Mouse (Mus musculus) MEL (cell line): Measurements from ENCODE around the gene Spag4. TPM values are rescaled to one million over a fixed set of nuclear protein-coding genes. Genes with fewer than 3 reads are reported as not detected.

Experiments
- DNase-seq: peaks from one replicate; pipeline ENCODE4 v3.0.0; 2011; ENCODE audit warnings: low read depth, low spot score
- H3K27ac ChIP-seq: 2 replicates; pipeline ENCODE4 v1.5.1; 2012; ENCODE audit warnings: low read depth, mild to moderate bottlenecking, control low read depth, low read length, moderate library complexity; ENCODE audit not compliant: control insufficient read depth
- H3K27me3 ChIP-seq, 2 experiments: fragments of 150-350 bp in 1 of 2; sonication (generic) in 1 of 2; 2 replicates each; pipeline ENCODE4 v1.6.1; 2012; ENCODE audit warnings: low read length in 2 of 2, mild to moderate bottlenecking in 2 of 2, improper control_type of control experiment in 1 of 2, moderate library complexity in 1 of 2; ENCODE audit not compliant: insufficient read depth in 2 of 2, control insufficient read depth in 1 of 2
- H3K36me3 ChIP-seq, 2 experiments: 2 replicates each; pipeline ENCODE4 v1.6.1; 2012 to 2014; ENCODE audit warnings: low read length in 2 of 2, improper control_type of control experiment in 1 of 2, inconsistent platforms in 1 of 2, mild to moderate bottlenecking in 1 of 2; ENCODE audit not compliant: insufficient read depth in 2 of 2, control insufficient read depth in 1 of 2
- H3K4me1 ChIP-seq, 2 experiments: fragments of 150-350 bp in 1 of 2; sonication (generic) in 1 of 2; 2 replicates each; pipeline ENCODE4 v1.6.1; 2012; ENCODE audit warnings: low read length in 2 of 2, improper control_type of control experiment in 1 of 2, mild to moderate bottlenecking in 1 of 2; ENCODE audit not compliant: insufficient read depth in 2 of 2, control insufficient read depth in 1 of 2
- H3K4me3 ChIP-seq, 2 experiments: fragments of 150-350 bp in 1 of 2; sonication (generic) in 1 of 2; 2 replicates each; pipeline ENCODE4 v1.5.1; 2012; ENCODE audit warnings: low read depth in 2 of 2, low read length in 2 of 2, mild to moderate bottlenecking in 2 of 2, moderate library complexity in 2 of 2, control low read depth in 1 of 2, improper control_type of control experiment in 1 of 2; ENCODE audit not compliant: control insufficient read depth in 1 of 2, insufficient read depth in 1 of 2
- H3K79me2 ChIP-seq: 2 replicates; pipeline ENCODE4 v1.6.1; 2012; ENCODE audit warnings: mild to moderate bottlenecking, low read length, moderate library complexity; ENCODE audit not compliant: control insufficient read depth, poor library complexity, insufficient read depth
- H3K9ac ChIP-seq: 2 replicates; pipeline ENCODE4 v1.6.1; 2012; ENCODE audit warnings: low read depth, mild to moderate bottlenecking, control low read depth, low read length, moderate library complexity; ENCODE audit not compliant: control insufficient read depth, poor library complexity, severe bottlenecking
- H3K9me3 ChIP-seq: fragments of 150-350 bp; sonication (generic); replicated peaks from 2 replicates; pipeline ENCODE4 v1.6.1; 2012; ENCODE audit warnings: mild to moderate bottlenecking, low read length, improper control_type of control experiment, moderate library complexity; ENCODE audit not compliant: insufficient read depth
- CHD2 ChIP-seq: IDR thresholded peaks from 2 replicates; pipeline ENCODE4 v1.6.1; 2011; ENCODE audit warnings: low read length, improper control_type of control experiment
- CTCF ChIP-seq, 3 experiments: IDR thresholded peaks in 2 of 3; conservative IDR thresholded peaks in 1 of 3; 2 replicates each; pipeline ENCODE4 v1.5.1; 2011 to 2012; ENCODE audit warnings: low read length in 3 of 3, low read depth in 2 of 3, mild to moderate bottlenecking in 2 of 3, improper control_type of control experiment in 1 of 3, inconsistent platforms in 1 of 3, mixed read lengths in 1 of 3, moderate library complexity in 1 of 3; ENCODE audit not compliant: control insufficient read depth in 1 of 3, insufficient read depth in 1 of 3, poor library complexity in 1 of 3, severe bottlenecking in 1 of 3
- E2F4 ChIP-seq: IDR thresholded peaks from 2 replicates; pipeline ENCODE4 v1.6.1; 2011; ENCODE audit warnings: low read depth, low read length, improper control_type of control experiment, borderline replicate concordance
- ELF1 ChIP-seq: IDR thresholded peaks from 2 replicates; pipeline ENCODE4 v1.6.1; 2014; ENCODE audit warnings: low read depth, mild to moderate bottlenecking, inconsistent platforms, low read length, improper control_type of control experiment, moderate library complexity
- ETS1 ChIP-seq: IDR thresholded peaks from 2 replicates; pipeline ENCODE4 v1.6.1; 2012; ENCODE audit warnings: low read depth, mild to moderate bottlenecking, inconsistent platforms, low read length, improper control_type of control experiment, moderate library complexity
- GABPA ChIP-seq: IDR thresholded peaks from 2 replicates; pipeline ENCODE4 v1.6.1; 2012; ENCODE audit warnings: low read depth, mild to moderate bottlenecking, inconsistent platforms, low read length, improper control_type of control experiment, moderate library complexity
- GATA1 ChIP-seq: IDR thresholded peaks from 2 replicates; pipeline ENCODE4 v1.6.1; 2011; ENCODE audit warnings: low read depth, low read length, improper control_type of control experiment
- HCFC1 ChIP-seq: IDR thresholded peaks from 2 replicates; pipeline ENCODE4 v1.6.1; 2012; ENCODE audit warnings: low read depth, mild to moderate bottlenecking, inconsistent platforms, low read length, improper control_type of control experiment, moderate library complexity
- KAT2A ChIP-seq: conservative IDR thresholded peaks from 2 replicates; pipeline ENCODE4 v1.6.1; 2012; ENCODE audit warnings: low read depth, low read length, improper control_type of control experiment, inconsistent platforms
- MAX ChIP-seq: IDR thresholded peaks from 2 replicates; pipeline ENCODE4 v1.6.1; 2011; ENCODE audit warnings: low read length, improper control_type of control experiment
- MAZ ChIP-seq: IDR thresholded peaks from 2 replicates; pipeline ENCODE4 v1.6.1; 2012; ENCODE audit warnings: low read depth, mild to moderate bottlenecking, inconsistent platforms, low read length, improper control_type of control experiment
- MEF2A ChIP-seq: IDR thresholded peaks from 2 replicates; pipeline ENCODE4 v1.6.1; 2014; ENCODE audit warnings: low read depth, mild to moderate bottlenecking, inconsistent platforms, low read length, improper control_type of control experiment; ENCODE audit not compliant: poor library complexity, insufficient replicate concordance, severe bottlenecking; ENCODE audit errors: extremely low read depth
- MXI1 ChIP-seq: IDR thresholded peaks from 2 replicates; pipeline ENCODE4 v1.6.1; 2011; ENCODE audit warnings: mild to moderate bottlenecking, low read depth, low read length, improper control_type of control experiment
- NELFE ChIP-seq: IDR thresholded peaks from 2 replicates; pipeline ENCODE4 v1.6.1; 2011; ENCODE audit warnings: low read depth, low read length, improper control_type of control experiment
- POLR2AphosphoS2 ChIP-seq: IDR thresholded peaks from 2 replicates; pipeline ENCODE4 v1.6.1; 2011; ENCODE audit warnings: low read length, improper control_type of control experiment
- POLR2AphosphoS5 ChIP-seq: IDR thresholded peaks from 2 replicates; pipeline ENCODE4 v1.6.1; 2012; ENCODE audit warnings: low read depth, borderline replicate concordance, mild to moderate bottlenecking, inconsistent platforms, low read length, moderate library complexity, mixed read lengths
- RAD21 ChIP-seq: IDR thresholded peaks from 2 replicates; pipeline ENCODE4 v1.6.1; 2011; ENCODE audit warnings: mild to moderate bottlenecking, low read depth, low read length, improper control_type of control experiment
- RCOR1 ChIP-seq: IDR thresholded peaks from 2 replicates; pipeline ENCODE4 v1.6.1; 2012; ENCODE audit warnings: low read depth, mild to moderate bottlenecking, inconsistent platforms, low read length, improper control_type of control experiment
- UBTF ChIP-seq: IDR thresholded peaks from 2 replicates; pipeline ENCODE4 v1.6.1; 2012; ENCODE audit warnings: low read depth, mild to moderate bottlenecking, inconsistent platforms, low read length, improper control_type of control experiment, moderate library complexity, borderline replicate concordance; ENCODE audit not compliant: insufficient read depth
- USF1 ChIP-seq: IDR thresholded peaks from 2 replicates; pipeline ENCODE4 v1.6.1; 2014; ENCODE audit warnings: low read depth, mild to moderate bottlenecking, inconsistent platforms, low read length, improper control_type of control experiment, moderate library complexity
- USF2 ChIP-seq, 2 experiments: IDR thresholded peaks; 2 replicates each; pipeline ENCODE4 v1.6.1; 2011 to 2012; ENCODE audit warnings: improper control_type of control experiment in 2 of 2, low read length in 2 of 2, borderline replicate concordance in 1 of 2, inconsistent platforms in 1 of 2, low read depth in 1 of 2, mild to moderate bottlenecking in 1 of 2; ENCODE audit not compliant: insufficient read depth in 1 of 2
- ZC3H11A ChIP-seq: IDR thresholded peaks from 2 replicates; pipeline ENCODE4 v1.6.1; 2012; ENCODE audit warnings: low read depth, mild to moderate bottlenecking, inconsistent platforms, low read length, improper control_type of control experiment
- ZNF384 ChIP-seq: IDR thresholded peaks from 2 replicates; pipeline ENCODE4 v1.6.1; 2012; ENCODE audit warnings: low read depth, mild to moderate bottlenecking, inconsistent platforms, low read length, improper control_type of control experiment
- polyA plus RNA-seq, 2 experiments: library from polyadenylated mRNA; stranded (reverse) in 1 of 2; unstranded in 1 of 2; fragments of >175 nt in 1 of 2; fragments of >200 nt in 1 of 2; gene quantifications; 2 replicates each; pipeline versions ENCODE4 v1.2.1 to v1.2.4; 2012; ENCODE audit warnings: low replicate concordance in 2 of 2, low read depth in 1 of 2; ENCODE audit not compliant: insufficient read length in 2 of 2, insufficient read depth in 1 of 2, missing spikeins in 1 of 2
- total RNA-seq: library from RNA; depleted of rRNA; stranded (reverse); fragments of 300-350 nt; gene quantifications from 2 replicates; pipeline ENCODE4 v1.2.3, GENCODE M21; 2012

Spag4 gene
- total and polyA plus RNA-seq, 3 experiments = 5.5 to 10.9 TPM; not detected in 1

DNA sequence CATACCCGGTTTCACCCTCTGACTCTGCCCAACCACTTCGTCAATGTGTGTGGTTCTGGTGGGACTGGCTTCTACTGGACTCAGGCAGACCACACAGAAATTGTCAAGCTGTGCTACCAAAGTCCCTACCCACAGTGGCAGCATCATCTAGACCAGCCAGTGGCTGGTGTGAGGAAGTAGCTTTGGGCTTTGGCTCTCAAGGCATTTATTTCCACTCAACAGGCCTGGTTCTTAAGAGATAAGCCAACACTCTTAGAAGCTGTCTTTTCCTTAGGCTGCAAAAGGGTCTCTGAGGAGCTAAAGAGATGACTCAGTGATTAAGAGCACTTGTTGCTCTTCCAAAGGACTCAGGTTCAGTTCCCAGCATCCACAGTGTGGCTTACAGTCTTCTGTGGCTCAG lies 43.2 kb upstream of the Spag4 start (continued):
- TF ChIP-seq MEF2A = no peak
- no peak for TF ChIP-seq ZC3H11A
- TF ChIP-seq ELF1 = no peak
- no peak for TF ChIP-seq CHD2
- no peak for TF ChIP-seq USF1
- no peak; the same call in 1 of the 2 replicates for TF ChIP-seq MXI1
- no peak for TF ChIP-seq ZNF384

DNA sequence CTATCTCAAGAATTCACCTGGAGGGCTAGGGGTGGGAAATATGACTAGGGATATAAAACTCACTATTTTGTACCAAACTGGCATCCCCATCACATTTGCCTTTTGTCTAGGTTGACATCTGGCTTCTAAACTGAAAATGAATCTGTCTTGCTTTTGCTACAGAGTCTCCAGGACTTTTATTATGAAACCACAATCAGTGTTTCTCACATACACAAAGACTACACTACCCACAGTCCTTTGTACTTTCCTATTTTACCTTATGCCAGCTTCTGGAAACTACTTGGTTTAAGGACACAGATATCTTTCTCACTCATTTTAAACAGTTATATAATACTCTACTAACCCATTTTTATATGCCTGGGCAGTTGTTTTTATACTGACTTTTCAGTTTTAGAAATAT lies 39.5 kb upstream of the Spag4 start:
- Histone ChIP-seq H3K36me3 (peaks cover 0 to 18% of the 10 kb centered on the region in 2 experiments; a peak in 2 of 4 replicates), H3K79me2 (no peaks in the 10 kb centered on the region), H3K4me3 (no peak overlapping the region), H3K9me3 (no peaks in the 10 kb centered on the region)
- TF ChIP-seq KAT2A (peak; percentile 51), CHD2 (no peak), HCFC1 (peak; percentile 90)
- TF ChIP-seq, all 39 proteins: peak for 2
- peaks cover 2 to 4% of the 10 kb centered on the region in 2 experiments; a peak in 3 of 4 replicates for H3K27me3 ChIP-seq
- no peak overlapping the region for H3K9ac ChIP-seq
- H3K4me1 ChIP-seq = peaks cover 5 to 22% of the 10 kb centered on the region in 2 experiments
- DNase-seq = peak; percentile 31
- no peak overlapping the region for H3K27ac ChIP-seq

DNA sequence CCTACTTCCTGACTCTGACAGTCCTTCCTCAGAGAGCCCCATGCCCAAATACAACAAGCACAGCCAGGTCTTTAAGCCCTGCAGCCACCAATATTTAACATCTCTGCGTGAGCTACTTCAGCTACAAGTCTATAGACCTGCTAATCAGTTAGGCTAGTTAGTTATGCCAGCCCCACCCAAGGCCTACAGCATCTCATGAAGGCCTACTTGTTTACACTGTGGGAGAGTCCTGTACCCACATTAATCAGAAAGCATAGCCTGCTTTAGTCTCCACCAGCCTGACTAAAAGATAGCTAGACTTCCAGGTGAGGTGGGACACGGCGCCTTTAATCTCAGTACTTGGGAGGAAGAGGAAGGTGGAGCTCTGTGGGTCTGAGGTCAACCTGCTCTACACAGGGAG lies 25.6 kb upstream of the Spag4 start:
- Histone ChIP-seq H3K9me3 (no peaks in the 10 kb centered on the region), H3K27ac (no peak overlapping the region), H3K9ac (no peak overlapping the region), H3K27me3 (peaks cover 12 to 14% of the 10 kb centered on the region in 2 experiments), H3K36me3 (no peaks in the 10 kb centered on the region), H3K4me1 (no peaks in the 10 kb centered on the region), H3K4me3 (no peak overlapping the region), H3K79me2 (no peaks in the 10 kb centered on the region)
- DNase-seq = no peak
- TF ChIP-seq UBTF = no peak
- no peak for TF ChIP-seq HCFC1
- TF ChIP-seq RCOR1 = no peak
- no peak for TF ChIP-seq POLR2AphosphoS5
- TF ChIP-seq E2F4 = no peak
- no peak for TF ChIP-seq ZNF384
- no peak for TF ChIP-seq CTCF (IDR thresholded peaks at IDR 0.05 in 2 of 3, conservative IDR thresholded peaks at IDR 0.05 in 1 of 3; ENCODE audit: control insufficient read depth in 1 of 3, insufficient read depth in 1 of 3, low read depth in 2 of 3, low read length in 3 of 3, poor library complexity in 1 of 3, severe bottlenecking in 1 of 3)
- no peak for TF ChIP-seq RAD21
- no peak for TF ChIP-seq USF2 (IDR thresholded peaks at IDR 0.05; ENCODE audit: borderline replicate concordance in 1 of 2, insufficient read depth in 1 of 2, low read depth in 1 of 2, low read length in 2 of 2)
- TF ChIP-seq MAX = no peak
- TF ChIP-seq GABPA = no peak
- TF ChIP-seq GATA1 = no peak
- no peak for TF ChIP-seq NELFE
- no peak for TF ChIP-seq USF1
- TF ChIP-seq POLR2AphosphoS2 = no peak
- no peak for TF ChIP-seq ETS1
- no peak for TF ChIP-seq MAZ
